Mouse (Mus musculus) MEL (cell line): ENCODE data around the gene Atp5g1.

Source experiments
- CHD1 ChIP-seq: IDR thresholded peaks from 2 replicates; pipeline ENCODE4 v1.6.1; 2012; ENCODE audit warnings: low read depth, mild to moderate bottlenecking, inconsistent platforms, low read length, improper control_type of control experiment
- CTCF ChIP-seq, 3 experiments: IDR thresholded peaks in 2 of 3; conservative IDR thresholded peaks in 1 of 3; 2 replicates each; pipeline ENCODE4 v1.5.1; 2011 to 2012; ENCODE audit warnings: low read length in 3 of 3, low read depth in 2 of 3, mild to moderate bottlenecking in 2 of 3, improper control_type of control experiment in 1 of 3, inconsistent platforms in 1 of 3, mixed read lengths in 1 of 3, moderate library complexity in 1 of 3; ENCODE audit not compliant: control insufficient read depth in 1 of 3, insufficient read depth in 1 of 3, poor library complexity in 1 of 3, severe bottlenecking in 1 of 3
- GATA1 ChIP-seq: IDR thresholded peaks from 2 replicates; pipeline ENCODE4 v1.6.1; 2011; ENCODE audit warnings: low read depth, low read length, improper control_type of control experiment
- HCFC1 ChIP-seq: IDR thresholded peaks from 2 replicates; pipeline ENCODE4 v1.6.1; 2012; ENCODE audit warnings: low read depth, mild to moderate bottlenecking, inconsistent platforms, low read length, improper control_type of control experiment, moderate library complexity
- MAFK ChIP-seq: IDR thresholded peaks from 2 replicates; pipeline ENCODE4 v1.6.1; 2011; ENCODE audit warnings: low read depth, mild to moderate bottlenecking, low read length, improper control_type of control experiment, borderline replicate concordance
- MAX ChIP-seq: IDR thresholded peaks from 2 replicates; pipeline ENCODE4 v1.6.1; 2011; ENCODE audit warnings: low read length, improper control_type of control experiment
- MYB ChIP-seq: IDR thresholded peaks from 2 replicates; pipeline ENCODE4 v1.6.1; 2011; ENCODE audit warnings: mild to moderate bottlenecking, low read depth, low read length, improper control_type of control experiment
- ZC3H11A ChIP-seq: IDR thresholded peaks from 2 replicates; pipeline ENCODE4 v1.6.1; 2012; ENCODE audit warnings: low read depth, mild to moderate bottlenecking, inconsistent platforms, low read length, improper control_type of control experiment

GRCm38 (mm10) chr11:96044803-96045567 is 30.5 kb downstream of the Atp5g1 start:
- TF ChIP-seq MAX (no peak), CHD1 (no peak), CTCF (IDR thresholded peaks at IDR 0.05 in 2 of 3, conservative IDR thresholded peaks at IDR 0.05 in 1 of 3; ENCODE audit: control insufficient read depth in 1 of 3, insufficient read depth in 1 of 3, low read depth in 2 of 3, low read length in 3 of 3, poor library complexity in 1 of 3, severe bottlenecking in 1 of 3) (no peak), ZC3H11A (no peak), HCFC1 (no peak), MAFK (no peak), GATA1 (no peak), MYB (no peak)
